Mouse (Mus musculus): ENCODE data around the gene Sdk2. TPM values are rescaled to one million over a fixed set of nuclear protein-coding genes. Genes with fewer than 3 reads are reported as not detected.

Sdk2 gene
- total RNA-seq (2023): under 1 TPM; 0.08 to 0.09 TPM

DNA sequence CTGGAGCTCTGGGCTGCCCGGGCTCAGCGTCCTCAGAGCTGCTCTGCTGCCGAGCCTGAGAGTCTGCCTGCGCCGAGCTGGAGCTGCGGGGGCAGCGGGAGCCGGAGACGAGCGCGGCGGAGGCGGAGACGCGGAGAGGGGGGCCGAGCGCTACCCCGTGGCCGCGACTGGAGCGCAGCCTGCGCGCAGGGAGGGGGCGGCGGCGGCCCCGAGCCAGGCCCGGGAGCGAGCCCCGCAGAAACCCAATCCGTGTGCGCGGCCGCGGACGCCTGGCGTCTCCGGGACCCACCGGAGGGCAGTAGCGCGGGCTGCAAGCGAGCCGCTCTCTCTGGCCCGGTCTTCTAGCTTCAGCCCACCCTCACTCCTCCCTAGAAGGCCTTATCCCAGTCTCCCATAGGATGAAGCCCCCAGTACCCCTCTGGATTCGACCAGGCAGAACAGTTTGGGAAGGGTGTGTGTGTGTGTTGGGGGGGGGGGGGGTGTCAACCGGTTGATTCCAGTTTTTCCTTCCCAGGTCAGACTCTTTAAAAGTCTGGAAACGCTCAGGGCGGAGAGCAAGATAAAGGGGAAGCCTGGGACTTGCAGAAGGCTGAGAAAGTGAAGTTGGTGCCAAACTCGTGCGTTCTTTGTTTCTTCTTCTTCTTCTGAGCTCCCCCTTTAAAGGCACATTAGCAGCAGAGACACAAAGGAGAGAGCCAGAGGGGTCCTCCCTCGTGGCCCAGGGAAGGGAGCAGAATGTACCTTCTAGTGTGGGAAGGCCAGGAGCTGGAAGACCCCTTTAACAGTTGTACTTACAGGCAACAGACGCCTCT is at the start of gene Sdk2:
Gene Sdk2, minus strand, starts transcription at position 96 of the 812 bp plus-strand sequence.

DNA sequence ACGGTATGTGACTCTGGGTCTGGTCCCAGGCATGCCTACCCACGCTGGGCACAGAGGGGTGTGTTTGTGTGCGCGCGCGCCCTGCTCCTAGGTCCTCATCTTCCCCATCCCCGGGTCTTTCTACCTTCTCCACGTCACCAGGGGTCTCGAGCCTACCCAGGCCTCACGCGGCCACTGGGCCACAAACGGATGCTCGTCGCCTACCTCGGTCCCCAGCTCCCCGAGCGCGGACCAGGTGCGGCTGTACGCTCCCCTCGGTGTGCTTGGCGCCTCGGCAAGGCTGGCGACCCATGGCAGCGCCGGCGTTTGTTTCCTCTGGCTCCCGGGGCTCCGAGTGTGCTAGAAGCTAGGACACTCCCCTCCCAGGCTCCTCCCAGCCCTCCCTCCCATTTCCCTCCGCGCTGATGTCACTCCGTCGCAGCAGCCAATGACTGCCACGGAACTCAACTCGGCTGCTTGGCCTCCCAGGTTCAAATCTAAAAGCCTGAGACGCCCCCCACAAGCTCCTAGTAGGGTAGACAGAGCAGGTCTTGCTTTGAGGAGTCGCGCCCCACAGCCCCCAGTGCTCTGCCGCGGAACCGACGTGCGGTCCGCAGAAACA is 315.3 kb downstream of the Sdk2 start, which contains the start of gene Cdc42ep4:
Gene Cdc42ep4, minus strand, starts transcription at position 398 of the 601 bp plus-strand sequence.

Measured in monocyte, adult 59 days (primary cell).